Mouse (Mus musculus): ENCODE results near the gene Lipc.

DNA sequence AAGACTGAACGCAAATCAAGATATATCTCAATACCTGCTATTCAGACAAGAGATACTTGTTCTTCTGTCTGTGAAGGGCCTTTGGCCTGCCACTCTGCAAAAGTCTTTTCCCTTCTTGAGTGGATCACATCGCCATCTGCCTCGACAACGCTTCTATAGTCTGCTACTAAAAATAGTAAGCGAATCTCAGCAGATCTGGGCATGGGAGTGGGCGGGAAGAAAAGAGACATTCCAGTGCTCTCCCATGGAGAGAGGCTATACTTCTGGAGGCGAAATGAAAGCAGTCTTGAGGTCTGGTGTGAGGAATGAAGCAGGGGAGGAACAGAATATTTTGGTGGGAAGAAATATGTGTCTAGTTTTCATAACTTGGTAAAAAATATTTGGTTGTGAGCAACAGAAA, 163.3 kb downstream of the Lipc start:
- no peak for TF ChIP-seq CTCF (IDR thresholded peaks at IDR 0.05; ENCODE audit: low read depth, low read length)
- no peak for TF ChIP-seq POLR2A (IDR thresholded peaks at IDR 0.05; ENCODE audit: extremely low read depth, insufficient read depth, low read length)
